Mouse (Mus musculus) MEL (cell line): ENCODE data around the gene Fahd1. TPM values are rescaled to one million over a fixed set of nuclear protein-coding genes. Genes with fewer than 3 reads are reported as not detected.

Source experiments
- BHLHE40 ChIP-seq: IDR thresholded peaks from 2 replicates; pipeline ENCODE4 v1.6.1; 2012; ENCODE audit warnings: low read depth, mild to moderate bottlenecking, inconsistent platforms, low read length, improper control_type of control experiment, borderline replicate concordance
- CHD2 ChIP-seq: IDR thresholded peaks from 2 replicates; pipeline ENCODE4 v1.6.1; 2011; ENCODE audit warnings: low read length, improper control_type of control experiment
- CTCF ChIP-seq, 3 experiments: IDR thresholded peaks in 2 of 3; conservative IDR thresholded peaks in 1 of 3; 2 replicates each; pipeline ENCODE4 v1.5.1; 2011 to 2012; ENCODE audit warnings: low read length in 3 of 3, low read depth in 2 of 3, mild to moderate bottlenecking in 2 of 3, improper control_type of control experiment in 1 of 3, inconsistent platforms in 1 of 3, mixed read lengths in 1 of 3, moderate library complexity in 1 of 3; ENCODE audit not compliant: control insufficient read depth in 1 of 3, insufficient read depth in 1 of 3, poor library complexity in 1 of 3, severe bottlenecking in 1 of 3
- ETS1 ChIP-seq: IDR thresholded peaks from 2 replicates; pipeline ENCODE4 v1.6.1; 2012; ENCODE audit warnings: low read depth, mild to moderate bottlenecking, inconsistent platforms, low read length, improper control_type of control experiment, moderate library complexity
- GABPA ChIP-seq: IDR thresholded peaks from 2 replicates; pipeline ENCODE4 v1.6.1; 2012; ENCODE audit warnings: low read depth, mild to moderate bottlenecking, inconsistent platforms, low read length, improper control_type of control experiment, moderate library complexity
- GATA1 ChIP-seq: IDR thresholded peaks from 2 replicates; pipeline ENCODE4 v1.6.1; 2011; ENCODE audit warnings: low read depth, low read length, improper control_type of control experiment
- HCFC1 ChIP-seq: IDR thresholded peaks from 2 replicates; pipeline ENCODE4 v1.6.1; 2012; ENCODE audit warnings: low read depth, mild to moderate bottlenecking, inconsistent platforms, low read length, improper control_type of control experiment, moderate library complexity
- MAFK ChIP-seq: IDR thresholded peaks from 2 replicates; pipeline ENCODE4 v1.6.1; 2011; ENCODE audit warnings: low read depth, mild to moderate bottlenecking, low read length, improper control_type of control experiment, borderline replicate concordance
- MAX ChIP-seq: IDR thresholded peaks from 2 replicates; pipeline ENCODE4 v1.6.1; 2011; ENCODE audit warnings: low read length, improper control_type of control experiment
- MAZ ChIP-seq: IDR thresholded peaks from 2 replicates; pipeline ENCODE4 v1.6.1; 2012; ENCODE audit warnings: low read depth, mild to moderate bottlenecking, inconsistent platforms, low read length, improper control_type of control experiment
- MEF2A ChIP-seq: IDR thresholded peaks from 2 replicates; pipeline ENCODE4 v1.6.1; 2014; ENCODE audit warnings: low read depth, mild to moderate bottlenecking, inconsistent platforms, low read length, improper control_type of control experiment; ENCODE audit not compliant: poor library complexity, insufficient replicate concordance, severe bottlenecking; ENCODE audit errors: extremely low read depth
- MYC ChIP-seq: IDR thresholded peaks from 2 replicates; pipeline ENCODE4 v1.6.1; 2011; ENCODE audit warnings: low read depth, mild to moderate bottlenecking, low read length, improper control_type of control experiment, moderate library complexity
- POLR2A ChIP-seq, 2 experiments: IDR thresholded peaks; 2 replicates each; pipeline ENCODE4 v1.6.1; 2011 to 2012; ENCODE audit warnings: low read length in 2 of 2, mild to moderate bottlenecking in 2 of 2, control low read depth in 1 of 2, improper control_type of control experiment in 1 of 2, low read depth in 1 of 2, moderate library complexity in 1 of 2; ENCODE audit not compliant: control insufficient read depth in 1 of 2, insufficient read depth in 1 of 2, poor library complexity in 1 of 2
- POLR2AphosphoS2 ChIP-seq: IDR thresholded peaks from 2 replicates; pipeline ENCODE4 v1.6.1; 2011; ENCODE audit warnings: low read length, improper control_type of control experiment
- RAD21 ChIP-seq: IDR thresholded peaks from 2 replicates; pipeline ENCODE4 v1.6.1; 2011; ENCODE audit warnings: mild to moderate bottlenecking, low read depth, low read length, improper control_type of control experiment
- RCOR1 ChIP-seq: IDR thresholded peaks from 2 replicates; pipeline ENCODE4 v1.6.1; 2012; ENCODE audit warnings: low read depth, mild to moderate bottlenecking, inconsistent platforms, low read length, improper control_type of control experiment
- SMC3 ChIP-seq: IDR thresholded peaks from 2 replicates; pipeline ENCODE4 v1.6.1; 2011; ENCODE audit warnings: low read depth, low read length, improper control_type of control experiment
- TBP ChIP-seq: IDR thresholded peaks from 2 replicates; pipeline ENCODE4 v1.8.0; 2011; ENCODE audit warnings: low read depth, low read length, improper control_type of control experiment
- TCF12 ChIP-seq: IDR thresholded peaks from 2 replicates; pipeline ENCODE4 v1.6.1; 2014; ENCODE audit warnings: low read depth, mild to moderate bottlenecking, inconsistent platforms, low read length, improper control_type of control experiment, moderate library complexity
- USF2 ChIP-seq, 2 experiments: IDR thresholded peaks; 2 replicates each; pipeline ENCODE4 v1.6.1; 2011 to 2012; ENCODE audit warnings: improper control_type of control experiment in 2 of 2, low read length in 2 of 2, borderline replicate concordance in 1 of 2, inconsistent platforms in 1 of 2, low read depth in 1 of 2, mild to moderate bottlenecking in 1 of 2; ENCODE audit not compliant: insufficient read depth in 1 of 2
- ZC3H11A ChIP-seq: IDR thresholded peaks from 2 replicates; pipeline ENCODE4 v1.6.1; 2012; ENCODE audit warnings: low read depth, mild to moderate bottlenecking, inconsistent platforms, low read length, improper control_type of control experiment
- ZKSCAN1 ChIP-seq: IDR thresholded peaks from 2 replicates; pipeline ENCODE4 v1.6.1; 2012; ENCODE audit warnings: low read depth, mild to moderate bottlenecking, inconsistent platforms, low read length, improper control_type of control experiment, moderate library complexity
- polyA plus RNA-seq, 2 experiments: library from polyadenylated mRNA; stranded (reverse) in 1 of 2; unstranded in 1 of 2; fragments of >175 nt in 1 of 2; fragments of >200 nt in 1 of 2; gene quantifications; 2 replicates each; pipeline versions ENCODE4 v1.2.1 to v1.2.4; 2012; ENCODE audit warnings: low replicate concordance in 2 of 2, low read depth in 1 of 2; ENCODE audit not compliant: insufficient read length in 2 of 2, insufficient read depth in 1 of 2, missing spikeins in 1 of 2
- total RNA-seq: library from RNA; depleted of rRNA; stranded (reverse); fragments of 300-350 nt; gene quantifications from 2 replicates; pipeline ENCODE4 v1.2.3, GENCODE M21; 2012

Gene Fahd1
- total and polyA plus RNA-seq, 3 experiments, result 2.7 to 4.7 TPM; not detected in 1

- no peak for TF ChIP-seq ETS1
- TF ChIP-seq MAX, result peak; percentile 75
- peak; percentile 78 for TF ChIP-seq MYC
- no peak for TF ChIP-seq MAFK
- TF ChIP-seq POLR2AphosphoS2, result peak; percentile 80; the same call in 1 of the 2 replicates
- peak; percentile 66; the same call in 1 of the 2 replicates for TF ChIP-seq TBP
- TF ChIP-seq BHLHE40, result no peak
- no peak for TF ChIP-seq ZC3H11A
- no peak for TF ChIP-seq RCOR1
- TF ChIP-seq CTCF (IDR thresholded peaks at IDR 0.05 in 2 of 3, conservative IDR thresholded peaks at IDR 0.05 in 1 of 3; ENCODE audit: control insufficient read depth in 1 of 3, insufficient read depth in 1 of 3, low read depth in 2 of 3, low read length in 3 of 3, poor library complexity in 1 of 3, severe bottlenecking in 1 of 3), result no peak
- no peak for TF ChIP-seq MEF2A
- TF ChIP-seq CHD2, result peak; percentile 98
- peak; percentile 97 for TF ChIP-seq HCFC1
- TF ChIP-seq RAD21, result no peak
- TF ChIP-seq SMC3, result no peak
- no peak for TF ChIP-seq USF2 (IDR thresholded peaks at IDR 0.05; ENCODE audit: borderline replicate concordance in 1 of 2, insufficient read depth in 1 of 2, low read depth in 1 of 2, low read length in 2 of 2)
- TF ChIP-seq ZKSCAN1, result peak; percentile 78; the same call in 1 of the 2 replicates
- peak; percentile 31; the same call in 1 of the 2 replicates for TF ChIP-seq GABPA
- TF ChIP-seq TCF12, result peak; percentile 19; the same call in 1 of the 2 replicates
- TF ChIP-seq POLR2A (IDR thresholded peaks at IDR 0.05; ENCODE audit: control insufficient read depth in 1 of 2, insufficient read depth in 1 of 2, low read depth in 1 of 2, low read length in 2 of 2, poor library complexity in 1 of 2), result peak; percentile 45 to 86
- TF ChIP-seq MAZ, result peak; percentile 22; the same call in 1 of the 2 replicates
- no peak for TF ChIP-seq GATA1
These were observed 36.2 kb upstream of the Fahd1 start, which contains the start of the genes Nubp2 and Spsb3 (continued) for GRCm38 (mm10) chr17:24886134-24886931.
